Mouse (Mus musculus): ENCODE results near the gene Tbc1d30. TPM values are rescaled to one million over a fixed set of nuclear protein-coding genes. Genes with fewer than 3 reads are reported as not detected.
A peak's percentile ranks its signal among the peaks of the same experiment; 100 is the strongest.
"Not testable (repeated sequence)": the region's sequence is repeated elsewhere in the genome, so short reads cannot be mapped to it uniquely, and the experiment has no call there.

Gene Tbc1d30
- total RNA-seq, 4 experiments from 2014 or later: 3.2 to 11.0 (median 7.9) TPM

DNA sequence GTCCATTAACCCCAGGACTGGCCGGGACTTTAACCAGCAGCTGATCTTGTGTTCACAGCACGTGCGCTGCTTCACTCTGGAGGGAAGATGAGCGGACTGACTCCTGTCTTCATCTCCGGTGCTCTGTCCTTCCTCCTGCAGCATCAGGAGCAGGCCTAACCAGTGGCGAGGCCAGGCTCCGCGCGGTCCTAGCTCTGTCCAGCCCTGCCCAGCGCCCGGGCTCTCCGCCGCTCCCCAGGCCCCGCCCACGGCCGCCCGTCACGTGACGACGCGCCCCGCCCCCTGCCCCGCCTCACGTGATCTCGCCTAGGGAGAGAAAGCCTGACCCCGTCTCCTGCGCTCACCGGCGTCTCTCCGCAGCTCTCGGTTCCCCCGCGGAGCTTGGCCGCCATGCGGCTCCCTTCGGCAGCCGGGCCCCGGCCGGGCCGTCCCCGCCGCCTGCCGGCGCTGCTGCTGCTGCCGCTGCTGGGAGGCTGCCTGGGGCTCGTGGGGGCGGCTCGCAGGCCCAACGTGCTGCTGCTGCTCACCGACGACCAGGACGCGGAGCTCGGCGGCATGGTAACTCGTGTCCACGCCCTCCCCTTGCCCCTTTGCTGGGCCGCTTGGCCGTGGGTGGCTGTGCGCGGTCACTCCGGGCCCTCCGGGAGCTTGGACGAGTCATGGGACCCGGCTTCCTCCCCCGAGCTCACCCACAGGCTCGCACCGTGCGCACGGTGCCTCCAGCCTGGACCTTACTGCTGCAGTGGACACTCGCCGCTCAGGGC lies 13.9 kb upstream of the Tbc1d30 start, which contains the start of gene Gns:
Gns (plus strand) TSS at position 290 of the 764 bp plus-strand sequence.
- peak; percentile 71 for DNase-seq

- DNase-seq: no peak
These were observed 13.2 kb upstream of the Tbc1d30 start for GRCm38 (mm10) chr10:121364306-121364705.

GRCm38 (mm10) chr10:121363201-121363600 lies 12.1 kb upstream of the Tbc1d30 start:
- no peak for DNase-seq

GRCm38 (mm10) chr10:121360358-121360757 lies 9.3 kb upstream of the Tbc1d30 start:
- DNase-seq: no peak

- no peak for DNase-seq
These were observed 713 bp upstream of the Tbc1d30 start for GRCm38 (mm10) chr10:121351692-121352290.

- peak; percentile 18 for DNase-seq
These were observed 567 bp downstream of the Tbc1d30 start for GRCm38 (mm10) chr10:121350357-121351065.

DNA sequence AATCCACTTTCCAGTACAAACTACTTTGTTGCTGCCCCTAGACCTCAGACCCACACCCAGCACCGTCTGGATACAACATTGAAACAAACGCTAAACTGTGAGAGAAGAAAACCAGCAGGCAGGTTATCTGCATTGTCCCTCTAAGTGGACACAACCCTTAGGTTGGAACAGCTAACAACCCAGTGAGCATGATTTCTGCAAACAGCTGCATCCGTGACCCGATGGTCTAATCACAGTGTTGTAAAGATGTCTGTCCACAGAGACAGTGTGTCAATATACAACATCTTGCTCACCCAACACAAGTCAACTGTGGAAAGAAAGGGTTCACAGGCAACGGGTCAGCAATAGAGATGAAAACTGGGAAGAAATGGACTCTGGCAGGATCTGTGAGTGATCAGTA lies 1.8 kb downstream of the Tbc1d30 start:
- no peak for DNase-seq

DNA sequence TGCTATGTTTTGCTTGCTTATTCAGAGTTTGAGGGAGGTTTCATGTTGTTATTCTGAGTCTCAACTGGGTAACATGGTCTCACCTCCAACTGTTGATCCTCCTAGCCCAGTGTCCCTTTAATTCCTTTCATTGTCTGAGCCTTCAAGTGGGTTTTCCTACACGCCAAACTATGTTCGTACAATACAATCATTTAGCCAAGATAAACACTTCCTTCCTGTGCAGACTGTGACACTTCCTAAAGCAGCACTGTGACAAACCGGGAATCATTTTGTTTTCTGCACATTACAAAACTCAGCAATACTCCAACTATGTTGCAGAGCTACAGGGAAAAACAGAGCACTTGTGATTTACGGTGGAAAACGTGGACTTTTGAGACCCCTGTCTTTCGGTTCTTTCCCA lies 7.2 kb downstream of the Tbc1d30 start:
- DNase-seq: no peak

DNA sequence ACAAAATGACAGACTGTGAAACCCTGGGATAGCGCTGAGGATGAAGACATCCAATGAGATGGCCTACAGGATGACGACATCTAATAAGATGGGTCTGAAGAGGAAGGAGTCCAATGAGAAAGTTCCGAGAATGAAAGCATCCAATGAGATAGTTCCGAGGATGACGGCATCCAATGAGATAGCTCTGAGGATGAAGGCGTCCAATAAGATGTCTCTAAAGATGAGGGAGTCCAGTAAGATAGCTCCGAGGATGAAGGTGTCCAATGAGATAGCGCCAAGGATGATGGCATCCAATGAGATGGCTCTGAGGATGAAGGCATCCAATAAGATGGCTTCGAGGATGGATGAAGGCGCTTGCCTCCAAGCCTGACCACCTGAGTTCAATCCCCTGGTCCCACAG lies 8.8 kb downstream of the Tbc1d30 start:
- no peak for DNase-seq

- DNase-seq: no peak
These were observed 10.1 kb downstream of the Tbc1d30 start for GRCm38 (mm10) chr10:121340754-121341593.

DNA sequence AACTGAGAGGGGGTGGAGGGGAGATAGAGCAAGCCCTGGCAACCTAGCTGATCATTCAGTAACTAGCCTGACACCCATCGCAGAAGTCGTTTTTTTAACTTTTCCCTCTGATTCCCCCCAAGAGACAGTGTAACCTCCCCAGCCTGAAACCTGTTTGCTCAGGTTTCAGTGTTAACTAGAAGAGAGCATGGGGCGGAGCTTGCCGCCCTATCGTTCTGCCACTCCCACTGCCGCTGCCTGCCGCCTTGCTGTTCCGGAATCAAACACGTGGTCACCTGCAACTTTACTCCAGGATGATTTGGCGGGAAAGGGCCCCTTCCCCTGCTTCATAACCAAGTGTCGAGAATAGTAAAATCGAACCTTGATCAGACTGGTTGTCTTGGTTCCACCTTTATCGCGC lies 14.5 kb downstream of the Tbc1d30 start:
- DNase-seq: not testable (repeated sequence)

DNA sequence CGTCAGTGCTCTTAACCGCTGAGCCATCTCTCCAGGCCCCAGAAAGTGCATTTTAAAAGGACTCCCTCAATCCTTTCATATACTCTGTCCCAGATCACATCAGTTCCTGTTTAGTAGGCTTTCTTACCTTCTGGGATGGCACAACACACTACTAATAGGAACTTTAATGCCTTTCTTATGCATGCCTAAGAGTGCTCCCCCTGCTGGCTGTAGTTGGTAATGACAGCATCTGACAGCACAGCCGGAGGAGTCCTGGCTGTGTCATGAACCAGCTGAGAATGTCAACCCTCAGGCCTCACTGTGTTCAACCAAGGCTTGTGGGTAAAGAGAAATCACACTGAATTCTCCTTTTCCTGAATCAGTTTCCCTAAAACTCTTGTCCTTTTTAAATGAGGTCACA lies 16.5 kb downstream of the Tbc1d30 start:
- DNase-seq: peak; percentile 40

GRCm38 (mm10) chr10:121330940-121331339 lies 20.1 kb downstream of the Tbc1d30 start:
- peak; percentile 20 for DNase-seq

DNA sequence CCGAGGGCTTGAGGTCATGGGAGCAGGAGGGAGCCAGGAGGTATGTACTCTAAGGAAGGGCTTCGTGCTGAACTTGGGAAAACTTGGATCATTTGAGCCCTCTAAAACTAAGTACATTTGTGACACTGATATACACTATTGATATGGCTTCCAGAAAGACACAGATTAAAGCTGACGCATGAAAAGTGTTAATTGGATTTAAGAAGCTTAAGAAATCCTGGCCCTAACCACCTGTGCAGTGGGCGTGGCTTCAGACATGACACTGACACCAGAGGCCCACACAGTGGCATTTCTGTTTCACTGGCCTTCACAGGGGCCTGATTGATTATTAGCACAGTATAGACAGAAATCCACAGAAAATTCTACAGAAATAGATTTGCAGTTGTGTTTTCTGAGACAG lies 21.5 kb downstream of the Tbc1d30 start:
- DNase-seq: no peak

- DNase-seq: no peak
These were observed 24.9 kb downstream of the Tbc1d30 start for GRCm38 (mm10) chr10:121326167-121326566.

DNA sequence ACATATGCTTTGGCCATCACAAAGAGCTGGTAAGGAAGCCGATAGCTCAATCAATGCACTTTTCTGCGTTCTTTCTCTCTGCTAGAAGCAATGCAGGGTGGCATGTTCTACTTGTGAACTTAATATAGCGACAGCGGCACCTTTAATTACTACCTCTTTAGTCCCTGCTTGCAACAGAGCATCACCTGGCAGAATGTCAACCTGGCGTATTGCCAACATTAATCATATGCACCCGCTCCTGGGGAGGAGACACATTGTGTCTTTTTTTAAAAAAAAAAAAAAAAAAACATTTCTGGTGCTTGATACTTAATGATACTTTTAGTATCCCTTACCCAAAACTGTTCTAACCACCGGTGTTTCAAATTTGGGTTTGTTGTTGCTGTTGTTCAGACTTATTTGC lies 27.6 kb downstream of the Tbc1d30 start:
- no peak for DNase-seq

- DNase-seq: no peak
These were observed 32.6 kb downstream of the Tbc1d30 start for GRCm38 (mm10) chr10:121318397-121318950.

DNA sequence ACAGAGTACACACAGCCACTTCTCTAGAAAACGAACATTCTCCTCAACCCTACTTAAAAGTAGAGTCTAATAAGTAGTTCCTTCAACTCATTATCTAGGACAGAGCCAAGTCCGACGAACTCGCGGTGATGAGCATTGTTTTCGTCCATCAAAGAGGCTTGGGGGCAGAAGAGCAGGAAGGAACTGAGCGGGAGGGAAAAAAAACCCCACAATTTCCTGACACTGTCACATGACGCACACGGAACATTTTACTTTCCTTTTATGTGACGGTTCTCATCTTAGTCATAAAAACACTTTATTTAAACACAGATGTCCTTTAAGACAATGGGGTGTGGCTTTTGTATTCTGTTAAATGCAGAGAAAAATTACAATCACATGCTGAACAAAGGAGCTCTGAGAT lies 34.7 kb downstream of the Tbc1d30 start:
- DNase-seq: no peak

DNA sequence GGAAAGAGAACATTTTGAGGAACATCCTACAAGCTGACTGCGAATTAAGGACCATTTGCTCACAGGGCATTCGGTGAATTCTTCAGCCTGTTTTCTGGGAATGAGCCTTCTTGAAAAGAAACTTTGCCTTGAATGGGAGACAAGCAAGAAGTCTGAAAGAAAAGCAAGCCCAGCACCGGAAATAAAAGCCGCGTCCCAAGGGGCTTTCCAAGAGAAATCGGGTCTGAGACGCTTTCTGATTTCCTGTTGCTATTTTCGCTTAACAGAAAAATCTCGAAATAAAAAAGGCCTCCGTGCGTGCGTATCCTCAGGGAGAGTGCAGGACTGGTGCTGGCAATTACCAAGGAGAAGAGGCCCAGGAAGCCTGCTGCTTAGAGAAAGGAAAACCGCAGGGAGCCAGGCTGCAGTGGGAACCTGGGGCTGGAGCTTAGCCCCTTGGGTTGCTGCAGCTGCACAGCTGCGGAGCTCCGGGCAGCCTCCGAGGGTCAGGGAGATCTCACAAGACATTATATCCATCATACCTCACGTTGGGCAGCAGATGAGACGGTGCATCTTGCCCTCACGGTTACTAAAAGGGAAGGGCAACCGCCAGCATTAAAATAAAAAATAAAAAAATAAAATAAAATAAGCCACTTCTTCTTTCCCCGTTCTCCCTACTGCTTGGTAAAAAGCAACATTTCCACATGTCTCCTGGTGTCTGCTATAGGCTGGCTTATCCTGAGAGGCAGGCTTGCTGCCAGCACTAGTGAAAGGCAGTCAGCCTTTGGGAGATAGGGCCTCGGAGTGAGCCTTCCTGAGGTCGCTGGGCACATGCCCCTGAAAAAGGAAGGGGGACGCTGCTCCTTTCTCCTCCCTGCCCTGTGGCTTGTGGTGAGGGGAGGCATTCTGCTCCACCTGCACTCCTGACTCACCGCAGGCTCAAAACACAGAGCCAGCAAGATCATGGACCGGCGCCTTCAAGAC lies 35.5 kb downstream of the Tbc1d30 start:
- DNase-seq: no peak

GRCm38 (mm10) chr10:121314186-121314585 lies 36.9 kb downstream of the Tbc1d30 start:
- DNase-seq: no peak

- DNase-seq: no peak
These were observed 38.0 kb downstream of the Tbc1d30 start for GRCm38 (mm10) chr10:121313049-121313448.
